Mouse (Mus musculus) left cerebral cortex, postnatal 36 days (tissue): ENCODE measurements around the gene Gdf2. TPM values are rescaled to one million over a fixed set of nuclear protein-coding genes. Genes with fewer than 3 reads are reported as not detected.

ENCODE experiments used
- DNase-seq, 2 experiments: peaks; one replicate each; pipeline ENCODE4 v3.0.0; 2021 to 2022; ENCODE audit warnings: low spot score in 2 of 2, mixed read lengths in 1 of 2
- intact Hi-C: fragments of 180-260 bp; cut with DNase I; formaldehyde crosslinking; loops from one replicate; pipeline ENCODE4 v1.15.1; 2025
- total RNA-seq, 2 experiments: library from RNA; stranded (reverse); gene quantifications; 2 replicates each; pipeline ENCODE4 v1.2.3; 2021

The Gdf2 gene
- total RNA-seq, 2 experiments from 2014 or later: not detected

- DNase-seq: no peak
- intact Hi-C loops: no loop called here
Observed at GRCm38 (mm10) chr14:33952233-33952981, 11.6 kb downstream of the Gdf2 start.

GRCm38 (mm10) chr14:33953761-33954160 is 12.9 kb downstream of the Gdf2 start, which contains the start of gene Rbp3:
Rbp3 (plus strand) TSS chr14:33954003.
- intact Hi-C loops: no loop called here
- DNase-seq: no peak

GRCm38 (mm10) chr14:33956055-33956454 is 15.2 kb downstream of the Gdf2 start:
- intact Hi-C loops: no loop called here
- no peak for DNase-seq

- intact Hi-C loops: no loop called here
- no peak for DNase-seq
Observed at GRCm38 (mm10) chr14:33958186-33958585, 17.3 kb downstream of the Gdf2 start.

- intact Hi-C loops: no loop called here
- DNase-seq: no peak
Observed at GRCm38 (mm10) chr14:33958841-33959240, 18.0 kb downstream of the Gdf2 start.

- DNase-seq: peak in 1 of 2 experiments; percentile 51
Observed at GRCm38 (mm10) chr14:33959341-33959740, 18.5 kb downstream of the Gdf2 start.

GRCm38 (mm10) chr14:33965675-33966074 is 24.8 kb downstream of the Gdf2 start:
- DNase-seq: no peak
- intact Hi-C loops: no loop called here

More at GRCm38 (mm10) chr14:33959341-33959740, 18.5 kb downstream of the Gdf2 start:
- intact Hi-C loops: no loop called here

GRCm38 (mm10) chr14:33972679-33973078 is 31.8 kb downstream of the Gdf2 start:
- intact Hi-C loops: no loop called here
- DNase-seq: no peak

GRCm38 (mm10) chr14:33974752-33975151 is 33.9 kb downstream of the Gdf2 start:
- no peak for DNase-seq
- intact Hi-C loops: no loop called here

GRCm38 (mm10) chr14:33977748-33978147 is 36.9 kb downstream of the Gdf2 start:
- intact Hi-C loops: no loop called here
- DNase-seq: no peak

- intact Hi-C loops: no loop called here
- no peak for DNase-seq
Observed at GRCm38 (mm10) chr14:33978604-33979059, 37.8 kb downstream of the Gdf2 start, which contains the start of gene Zfp488. Zfp488 (minus strand) TSS chr14:33978764.

- DNase-seq: no peak
- intact Hi-C loops: no loop called here
Observed at GRCm38 (mm10) chr14:33989201-33989600, 48.4 kb downstream of the Gdf2 start.

- no peak for DNase-seq
- intact Hi-C loops: no loop called here
Observed at GRCm38 (mm10) chr14:33991971-33992370, 51.1 kb downstream of the Gdf2 start.

GRCm38 (mm10) chr14:33993051-33993450 is 52.2 kb downstream of the Gdf2 start:
- DNase-seq: no peak
- intact Hi-C loops: no loop called here

- intact Hi-C loops: no loop called here
- DNase-seq: no peak
Observed at GRCm38 (mm10) chr14:33993521-33994289, 52.9 kb downstream of the Gdf2 start.

Other genes with a start within 250 kb of the Gdf2 start
- gene Gdf10, start 17.5 kb upstream of the Gdf2 start, total RNA-seq: 1 to 10 TPM; 3.7 TPM
- gene Rbp3, start 13.0 kb downstream of the Gdf2 start, total RNA-seq: under 1 TPM in 1 of 2 experiments, not detected in 1; 0.05 TPM
- 1 to 10 TPM; 3.7 to 4.0 TPM for gene Zfp488, start 37.7 kb downstream of the Gdf2 start, total RNA-seq
- not detected for gene Gm30083, start 74.1 kb downstream of the Gdf2 start, total RNA-seq
- gene Gm5460, start 75.7 kb downstream of the Gdf2 start, total RNA-seq: not detected
- not detected for gene Antxrl, start 111.7 kb downstream of the Gdf2 start, total RNA-seq
- under 1 TPM; 0.49 to 0.91 TPM for gene Anxa8, start 144.9 kb downstream of the Gdf2 start, total RNA-seq
- not detected for gene A630023A22Rik, start 161.7 kb downstream of the Gdf2 start, total RNA-seq
- not detected for gene Npy4r, start 211.4 kb downstream of the Gdf2 start, total RNA-seq